Mouse (Mus musculus): ENCODE results near the gene Krt6a. TPM values are rescaled to one million over a fixed set of nuclear protein-coding genes. Genes with fewer than 3 reads are reported as not detected.

The Krt6a gene
- total RNA-seq (2014; rRNA removed; ENCODE audit: low replicate concordance) (2.8 TPM in 1 of 2 replicates, not detected in the other), polyA plus RNA-seq (2015; fragmentation: Nextera tagmentation; extraction: Ambion mirVana) (not detected in 2 replicates)

- no peak within 1 kb of the TSS for H3K9ac ChIP-seq (replicated peaks; ENCODE audit: low read depth, low read length)
- H3K9me3 ChIP-seq (replicated peaks; ENCODE audit: control insufficient read depth, low read length): no peaks in the 10 kb centered on the region
- DNase-seq (ENCODE audit: low spot score) (no peak), ATAC-seq (ENCODE audit: insufficient read depth, low read depth) (no peak)
- TF ChIP-seq CTCF (IDR thresholded peaks at IDR 0.05; ENCODE audit: low read depth): no peak
- no peak for TF ChIP-seq EP300 (IDR thresholded peaks at IDR 0.05; ENCODE audit: low read depth)
- no peak within 1 kb of the TSS for H3K4me2 ChIP-seq (ENCODE audit: low read depth, low read length)
- no peak within 1 kb of the TSS for H3K27ac ChIP-seq (ENCODE audit: low read depth)
- H3K4me3 ChIP-seq (ENCODE audit: low read depth, low read length): no peak within 1 kb of the TSS
- 76% methylated on average over 5 of the region's 5 CpGs for WGBS
- H3K4me1 ChIP-seq (ENCODE audit: control insufficient read depth, insufficient read depth): no peaks in the 10 kb centered on the region
- H3K27me3 ChIP-seq (ENCODE audit: control insufficient read depth, insufficient read depth, low read length): no peaks in the 10 kb centered on the region
- no peaks in the 10 kb centered on the region for H3K36me3 ChIP-seq (replicated peaks; ENCODE audit: control insufficient read depth, insufficient read depth, low read length)
These were observed at the start of gene Krt6a for GRCm38 (mm10) chr15:101694207-101694606. Krt6a (minus strand) TSS chr15:101694307.

GRCm38 (mm10) chr15:101742711-101743110, 48.6 kb upstream of the Krt6a start, which contains the start of gene Krt71:
Krt71 (minus strand) TSS chr15:101743109.
- Histone ChIP-seq H3K36me3 (replicated peaks; ENCODE audit: control insufficient read depth, insufficient read depth, low read length) (no peaks in the 10 kb centered on the region), H3K4me1 (ENCODE audit: control insufficient read depth, insufficient read depth) (no peaks in the 10 kb centered on the region), H3K27ac (ENCODE audit: low read depth) (no peak within 1 kb of the TSS), H3K4me3 (ENCODE audit: low read depth, low read length) (no peak within 1 kb of the TSS), H3K4me2 (ENCODE audit: low read depth, low read length) (no peak within 1 kb of the TSS), H3K27me3 (ENCODE audit: control insufficient read depth, insufficient read depth, low read length) (peaks cover 15% of the 10 kb centered on the region; the same call in 1 of the 2 replicates), H3K9ac (replicated peaks; ENCODE audit: low read depth, low read length) (no peak within 1 kb of the TSS), H3K9me3 (replicated peaks; ENCODE audit: control insufficient read depth, low read length) (no peaks in the 10 kb centered on the region)
- 49% methylated on average over 14 of the region's 14 CpGs for WGBS
- DNase-seq (ENCODE audit: low spot score) (no peak), ATAC-seq (ENCODE audit: insufficient read depth, low read depth) (no peak)
- TF ChIP-seq CTCF (IDR thresholded peaks at IDR 0.05; ENCODE audit: low read depth) (no peak), EP300 (IDR thresholded peaks at IDR 0.05; ENCODE audit: low read depth) (no peak)

GRCm38 (mm10) chr15:101737786-101738185, 43.7 kb upstream of the Krt6a start:
- TF ChIP-seq CTCF (IDR thresholded peaks at IDR 0.05; ENCODE audit: low read depth) (no peak), EP300 (IDR thresholded peaks at IDR 0.05; ENCODE audit: low read depth) (no peak)
- DNase-seq (ENCODE audit: low spot score) (no peak), ATAC-seq (ENCODE audit: insufficient read depth, low read depth) (no peak)
- H3K4me2 ChIP-seq (ENCODE audit: low read depth, low read length): no peak overlapping the region
- no peak overlapping the region for H3K27ac ChIP-seq (ENCODE audit: low read depth)
- H3K36me3 ChIP-seq (replicated peaks; ENCODE audit: control insufficient read depth, insufficient read depth, low read length): no peaks in the 10 kb centered on the region
- H3K9me3 ChIP-seq (replicated peaks; ENCODE audit: control insufficient read depth, low read length): no peaks in the 10 kb centered on the region
- 66% methylated on average over 7 of the region's 7 CpGs for WGBS
- no peak overlapping the region for H3K9ac ChIP-seq (replicated peaks; ENCODE audit: low read depth, low read length)
- H3K27me3 ChIP-seq (ENCODE audit: control insufficient read depth, insufficient read depth, low read length): peaks cover 10% of the 10 kb centered on the region; the same call in 1 of the 2 replicates
- H3K4me3 ChIP-seq (ENCODE audit: low read depth, low read length): no peak overlapping the region
- no peaks in the 10 kb centered on the region for H3K4me1 ChIP-seq (ENCODE audit: control insufficient read depth, insufficient read depth)

- Histone ChIP-seq H3K4me2 (ENCODE audit: low read depth, low read length) (no peak overlapping the region), H3K4me1 (ENCODE audit: control insufficient read depth, insufficient read depth) (no peaks in the 10 kb centered on the region), H3K9me3 (replicated peaks; ENCODE audit: control insufficient read depth, low read length) (no peaks in the 10 kb centered on the region), H3K27me3 (ENCODE audit: control insufficient read depth, insufficient read depth, low read length) (no peaks in the 10 kb centered on the region), H3K9ac (replicated peaks; ENCODE audit: low read depth, low read length) (no peak overlapping the region), H3K4me3 (ENCODE audit: low read depth, low read length) (no peak overlapping the region), H3K27ac (ENCODE audit: low read depth) (no peak overlapping the region), H3K36me3 (replicated peaks; ENCODE audit: control insufficient read depth, insufficient read depth, low read length) (no peaks in the 10 kb centered on the region)
- DNase-seq (ENCODE audit: low spot score) (no peak), ATAC-seq (ENCODE audit: insufficient read depth, low read depth) (no peak)
- no peak for TF ChIP-seq EP300 (IDR thresholded peaks at IDR 0.05; ENCODE audit: low read depth)
- no peak for TF ChIP-seq CTCF (IDR thresholded peaks at IDR 0.05; ENCODE audit: low read depth)
These were observed 36.5 kb upstream of the Krt6a start for GRCm38 (mm10) chr15:101730653-101731052.

- no peak overlapping the region for H3K9ac ChIP-seq (replicated peaks; ENCODE audit: low read depth, low read length)
- H3K27ac ChIP-seq (ENCODE audit: low read depth): no peak overlapping the region
- DNase-seq (ENCODE audit: low spot score): no peak
- 29% methylated on average over 5 of the region's 5 CpGs for WGBS
- no peak for ATAC-seq (ENCODE audit: insufficient read depth, low read depth)
- TF ChIP-seq EP300 (IDR thresholded peaks at IDR 0.05; ENCODE audit: low read depth) (no peak), CTCF (IDR thresholded peaks at IDR 0.05; ENCODE audit: low read depth) (no peak)
- H3K4me2 ChIP-seq (ENCODE audit: low read depth, low read length): no peak overlapping the region
- no peaks in the 10 kb centered on the region for H3K4me1 ChIP-seq (ENCODE audit: control insufficient read depth, insufficient read depth)
- no peaks in the 10 kb centered on the region for H3K27me3 ChIP-seq (ENCODE audit: control insufficient read depth, insufficient read depth, low read length)
- no peaks in the 10 kb centered on the region for H3K36me3 ChIP-seq (replicated peaks; ENCODE audit: control insufficient read depth, insufficient read depth, low read length)
- no peaks in the 10 kb centered on the region for H3K9me3 ChIP-seq (replicated peaks; ENCODE audit: control insufficient read depth, low read length)
- H3K4me3 ChIP-seq (ENCODE audit: low read depth, low read length): no peak overlapping the region
These were observed 30.6 kb upstream of the Krt6a start for GRCm38 (mm10) chr15:101724686-101725085.

- H3K27me3 ChIP-seq (ENCODE audit: control insufficient read depth, insufficient read depth, low read length): no peaks in the 10 kb centered on the region
- no peak for TF ChIP-seq EP300 (IDR thresholded peaks at IDR 0.05; ENCODE audit: low read depth)
- TF ChIP-seq CTCF (IDR thresholded peaks at IDR 0.05; ENCODE audit: low read depth): no peak
- 46% methylated on average over 3 of the region's 3 CpGs for WGBS
These were observed 21.7 kb upstream of the Krt6a start for GRCm38 (mm10) chr15:101715831-101716230.

More at GRCm38 (mm10) chr15:101715831-101716230, 21.7 kb upstream of the Krt6a start:
- Histone ChIP-seq H3K27ac (ENCODE audit: low read depth) (no peak overlapping the region), H3K4me1 (ENCODE audit: control insufficient read depth, insufficient read depth) (no peaks in the 10 kb centered on the region), H3K4me2 (ENCODE audit: low read depth, low read length) (no peak overlapping the region), H3K36me3 (replicated peaks; ENCODE audit: control insufficient read depth, insufficient read depth, low read length) (no peaks in the 10 kb centered on the region), H3K9ac (replicated peaks; ENCODE audit: low read depth, low read length) (no peak overlapping the region), H3K4me3 (ENCODE audit: low read depth, low read length) (no peak overlapping the region), H3K9me3 (replicated peaks; ENCODE audit: control insufficient read depth, low read length) (no peaks in the 10 kb centered on the region)
- ATAC-seq (ENCODE audit: insufficient read depth, low read depth): no peak
- DNase-seq (ENCODE audit: low spot score): no peak
